Mouse (Mus musculus) 3134 (cell line): Measurements from ENCODE around the gene Ucp3.
A peak's percentile ranks its signal among the peaks of the same experiment; 100 is the strongest.

ENCODE experiments used
- DNase-seq: peaks from one replicate; pipeline ENCODE4 v3.0.0-alpha.2; 2011; ENCODE audit warnings: low spot score; ENCODE audit not compliant: insufficient read length; ENCODE audit errors: extremely low read depth

Gene Ucp3

GRCm38 (mm10) chr7:100472777-100473176 is at the start of gene Ucp3:
TSS of gene Ucp3 (plus strand) at chr7:100472990.
- DNase-seq = no peak

- DNase-seq = no peak
Observed at GRCm38 (mm10) chr7:100425795-100426194, 47.0 kb upstream of the Ucp3 start.

DNA sequence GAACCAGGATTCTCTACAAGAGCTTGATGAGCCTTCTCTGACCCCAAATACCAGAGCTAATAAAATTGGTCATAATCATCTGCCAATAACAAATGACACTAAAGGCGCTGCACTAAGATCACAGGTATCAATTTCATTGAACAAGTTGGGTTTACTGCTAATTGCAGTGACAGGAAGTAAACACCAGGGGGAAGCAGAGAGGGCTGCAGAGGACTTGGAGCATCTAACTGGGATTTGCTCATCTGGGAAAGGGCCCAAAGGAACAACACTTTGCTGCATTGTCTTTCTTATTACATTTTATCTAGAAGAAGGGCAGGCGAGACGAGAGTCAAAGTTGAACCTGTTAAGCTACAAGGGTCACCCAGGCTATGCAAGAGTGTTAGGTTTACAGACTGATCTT is 43.7 kb upstream of the Ucp3 start:
- DNase-seq = peak; percentile 18

DNA sequence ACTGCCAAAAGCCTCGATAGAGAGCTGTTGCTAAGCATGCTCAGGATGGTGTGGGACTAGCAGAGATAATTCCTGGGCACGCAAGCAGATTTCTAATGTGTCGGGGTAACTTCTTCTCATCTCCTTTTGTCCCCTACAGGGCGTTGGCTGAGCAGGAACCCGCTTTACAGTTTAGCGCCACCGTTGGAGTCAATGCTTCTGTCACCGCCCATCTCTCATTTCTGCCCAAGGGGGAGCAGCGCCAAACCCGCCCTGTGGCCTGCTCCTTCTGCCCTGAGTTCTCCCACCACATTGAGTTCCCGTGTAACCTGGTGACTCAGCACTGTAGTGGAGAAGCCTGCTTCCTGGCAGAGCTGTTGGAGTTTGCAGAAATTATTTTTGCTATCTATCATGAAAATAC is 42.9 kb upstream of the Ucp3 start:
- no peak for DNase-seq

DNA sequence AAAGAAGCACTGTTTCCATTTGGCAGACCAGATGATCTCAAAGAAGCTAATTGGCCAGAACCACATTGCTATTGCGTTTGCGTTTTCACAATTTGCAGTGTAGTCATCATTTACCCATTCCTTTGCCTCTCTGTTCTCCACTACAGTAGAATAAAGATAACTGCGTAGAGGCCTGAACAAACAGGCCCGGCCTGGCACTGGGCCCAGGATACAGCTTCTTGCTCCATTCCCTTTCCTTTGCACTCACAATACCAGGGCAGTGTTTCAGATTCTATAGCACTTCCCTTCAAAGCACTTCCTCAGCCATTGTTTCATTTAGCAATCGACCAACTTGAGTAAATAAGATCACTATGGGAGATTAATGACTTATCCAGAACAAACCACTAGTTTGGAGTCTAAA is 41.7 kb upstream of the Ucp3 start:
- DNase-seq = no peak

GRCm38 (mm10) chr7:100433295-100433694 is 39.5 kb upstream of the Ucp3 start:
- DNase-seq = no peak

DNA sequence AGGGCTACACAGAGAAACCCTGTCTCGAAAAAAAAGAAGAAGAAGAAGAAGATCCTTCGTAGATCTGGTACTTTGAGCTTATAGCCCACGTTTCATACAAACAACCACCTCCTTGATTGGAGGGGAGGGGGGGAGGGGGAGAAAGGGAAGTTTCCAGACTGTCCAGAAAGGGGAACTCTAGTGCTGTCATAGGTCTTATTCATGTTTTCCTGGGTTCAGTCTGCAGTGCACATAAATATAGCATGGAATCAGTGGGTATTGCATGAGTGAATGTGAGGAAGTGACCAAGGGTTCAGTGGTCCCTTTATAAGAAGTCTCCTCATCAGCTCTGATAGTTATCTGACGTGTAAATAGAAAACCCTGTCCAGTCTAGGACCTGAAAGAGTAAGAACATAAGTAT is 29.1 kb upstream of the Ucp3 start:
- DNase-seq = no peak

- DNase-seq = no peak
Observed at GRCm38 (mm10) chr7:100446271-100446670, 26.5 kb upstream of the Ucp3 start.

DNA sequence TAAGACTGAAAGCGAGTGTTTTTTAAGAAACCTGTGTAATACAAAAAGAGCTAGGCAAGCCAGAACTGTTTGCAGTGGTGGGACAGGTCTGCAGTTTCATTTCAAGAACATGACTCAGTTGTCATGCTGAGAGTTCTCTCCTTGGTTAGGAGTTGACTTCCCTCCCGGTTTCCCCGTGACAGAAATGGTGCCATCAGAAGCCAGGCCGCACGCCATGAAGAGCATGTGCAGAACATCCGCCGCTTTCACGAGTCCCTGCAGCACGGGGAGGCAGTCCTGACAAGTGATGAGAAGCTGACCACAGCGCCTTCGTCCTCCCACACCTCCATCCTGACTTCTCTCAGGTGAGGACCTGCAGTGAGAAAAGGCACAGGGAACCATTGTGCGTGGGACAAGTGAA is 24.3 kb upstream of the Ucp3 start:
- no peak for DNase-seq

DNA sequence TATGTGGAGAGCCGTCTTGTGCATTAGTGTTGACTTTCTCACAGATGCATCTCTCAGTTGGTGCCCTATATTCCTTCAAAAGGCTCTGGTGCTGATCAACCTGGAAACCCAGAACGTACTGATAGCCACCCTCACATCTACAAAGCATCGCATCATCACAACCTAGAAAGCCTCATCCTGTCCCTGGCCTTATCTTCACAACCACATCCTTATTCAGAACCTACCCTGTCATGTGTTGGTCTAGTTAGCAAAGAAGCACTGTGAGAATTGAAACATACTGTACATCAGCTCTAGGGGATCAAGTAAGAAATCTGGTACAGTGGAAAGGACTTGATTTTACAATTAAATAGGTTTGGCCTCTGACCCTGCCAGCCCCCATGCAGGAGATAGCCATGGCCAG is 23.8 kb upstream of the Ucp3 start:
- no peak for DNase-seq

- DNase-seq = no peak
Observed at GRCm38 (mm10) chr7:100458153-100458552, 14.6 kb upstream of the Ucp3 start.

DNA sequence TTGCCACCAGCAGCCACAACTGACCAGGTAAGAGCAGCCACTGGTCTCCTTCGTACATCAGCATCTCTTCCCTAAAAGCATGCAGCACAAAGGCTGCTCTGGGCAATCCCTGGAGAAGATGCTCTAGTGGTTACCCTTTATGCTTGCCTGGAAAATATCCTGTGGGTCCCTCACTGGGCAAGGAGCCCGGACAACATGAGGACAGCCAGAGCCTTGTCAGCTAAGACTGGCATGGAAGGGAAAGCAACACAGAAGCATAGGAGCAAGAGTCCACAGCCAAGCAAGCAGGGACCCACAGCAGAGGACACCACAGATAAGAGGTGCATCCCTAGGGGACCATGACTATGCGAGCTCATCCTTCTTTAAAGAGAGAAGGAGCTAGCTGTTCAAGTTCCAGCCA is 12.9 kb upstream of the Ucp3 start:
- DNase-seq = no peak

GRCm38 (mm10) chr7:100461621-100462151 is 11.1 kb upstream of the Ucp3 start:
- peak; percentile 37 for DNase-seq

DNA sequence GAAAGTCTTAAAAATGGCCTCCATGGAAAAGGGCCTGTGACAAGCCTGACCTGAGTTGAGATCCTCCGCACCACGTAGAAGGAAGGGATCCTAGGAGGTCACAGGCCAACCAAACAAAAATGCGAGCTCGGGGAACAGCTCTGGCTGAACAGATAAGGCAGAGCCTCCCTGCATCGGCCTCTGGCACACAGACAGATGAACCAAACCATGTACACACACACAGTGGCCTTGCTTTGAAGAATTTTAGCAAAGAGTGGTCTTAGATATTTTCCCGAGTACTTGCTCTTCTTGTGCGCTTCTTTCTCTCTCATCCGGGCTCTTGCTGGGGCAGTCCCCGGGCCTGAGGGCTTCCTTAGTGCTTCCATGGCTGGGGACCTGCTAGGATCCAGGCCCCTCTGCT is 9.6 kb upstream of the Ucp3 start:
- no peak for DNase-seq

DNA sequence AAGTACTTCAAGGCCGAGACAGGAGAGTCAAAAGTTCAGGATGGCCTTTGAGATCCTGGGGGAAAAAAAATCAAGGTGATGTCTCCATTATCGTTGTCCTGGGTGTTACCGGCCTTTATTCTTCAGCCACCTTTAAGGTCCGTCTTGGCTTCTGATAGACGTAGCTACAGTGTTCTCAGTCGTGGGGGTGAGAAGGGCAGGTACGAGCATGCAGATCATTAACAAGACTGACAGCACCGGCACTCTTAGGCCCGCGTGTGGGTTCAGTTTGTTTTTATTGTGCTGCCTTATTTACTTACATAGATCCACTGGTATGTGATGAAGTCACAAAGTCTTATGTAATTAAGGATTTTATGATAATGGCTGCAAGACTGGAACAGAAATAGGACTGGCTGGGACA is 9.0 kb upstream of the Ucp3 start:
- DNase-seq = no peak

DNA sequence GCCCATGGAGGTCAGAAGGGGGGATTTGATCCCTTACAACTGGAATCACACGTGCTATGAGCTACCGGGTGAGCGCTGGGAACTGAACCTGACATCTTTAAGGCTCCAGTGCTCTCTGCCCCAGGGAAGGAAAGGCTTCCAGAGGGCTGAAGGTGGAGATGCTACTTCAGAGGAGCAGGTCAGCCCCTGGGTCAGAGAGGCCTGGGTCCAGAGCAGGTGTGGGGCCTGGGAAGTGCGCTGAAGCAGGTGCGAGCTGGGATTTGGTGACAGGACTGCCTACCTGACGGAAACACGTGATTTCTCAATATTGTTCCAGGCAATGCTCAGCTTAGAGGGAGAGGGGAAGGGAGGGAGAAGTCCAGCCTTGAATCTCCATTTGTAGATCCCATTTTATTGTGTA is 8.5 kb upstream of the Ucp3 start:
- no peak for DNase-seq

- no peak for DNase-seq
Observed at GRCm38 (mm10) chr7:100465248-100465647, 7.5 kb upstream of the Ucp3 start.

DNA sequence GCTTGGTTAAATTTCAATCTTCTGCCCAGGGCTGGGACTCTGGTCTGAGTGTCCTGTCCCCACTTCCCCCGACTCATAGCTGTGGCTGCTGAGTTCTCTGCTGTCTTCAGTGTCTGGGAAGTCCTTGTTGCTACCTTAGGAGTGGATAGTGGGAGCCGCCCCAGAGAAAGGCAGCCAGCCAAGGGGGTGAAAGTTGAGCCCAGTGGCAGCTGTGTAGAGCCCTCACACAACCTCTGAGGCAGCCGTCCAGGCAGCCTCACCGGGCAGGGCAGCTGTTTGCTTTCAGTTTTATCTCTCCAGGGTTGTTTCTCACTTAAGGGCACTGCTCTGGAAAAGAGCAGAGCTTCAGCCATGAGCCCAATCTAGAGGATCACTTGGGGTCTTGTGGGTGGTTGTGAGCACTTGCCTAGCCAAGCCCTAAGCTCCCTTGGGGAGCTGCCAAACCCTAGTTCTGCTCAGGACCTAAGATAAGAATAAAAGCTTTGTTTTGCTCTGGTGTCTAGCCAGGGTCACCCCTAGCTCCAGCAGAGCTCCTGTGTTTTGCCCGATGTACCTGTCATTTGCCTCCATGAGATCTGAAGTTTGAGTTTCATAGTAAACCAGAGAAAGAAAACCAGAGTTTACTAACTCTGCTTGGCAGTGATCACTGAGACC is 7.0 kb upstream of the Ucp3 start:
- DNase-seq = peak; percentile 51

- DNase-seq = no peak
Observed at GRCm38 (mm10) chr7:100466781-100467510, 5.8 kb upstream of the Ucp3 start.

DNA sequence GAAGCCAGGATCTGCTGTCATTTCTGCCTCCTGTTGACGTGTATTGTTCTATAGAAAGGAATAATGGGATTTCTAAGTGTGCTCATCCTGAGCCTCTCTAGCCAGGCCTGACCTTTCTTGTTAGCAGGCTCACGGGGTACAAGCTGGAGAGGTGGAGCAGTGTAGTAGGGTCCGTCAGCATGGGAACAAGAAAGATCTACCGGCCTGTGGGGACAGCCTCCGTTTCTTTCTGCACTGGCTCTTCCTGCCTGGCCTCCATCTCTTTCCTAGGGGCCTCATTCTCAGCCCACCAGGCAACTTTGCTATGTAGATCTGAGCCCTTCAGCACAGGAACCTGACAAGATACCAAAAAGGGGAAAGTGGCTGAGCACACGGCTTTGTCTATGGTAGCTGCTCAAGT is 4.0 kb upstream of the Ucp3 start:
- DNase-seq = no peak

GRCm38 (mm10) chr7:100469502-100469901 is 3.3 kb upstream of the Ucp3 start:
- DNase-seq = no peak

- DNase-seq = no peak
Observed at GRCm38 (mm10) chr7:100470796-100471406, 1.9 kb upstream of the Ucp3 start.
